Mouse (Mus musculus) spleen, postnatal 4 days (tissue): ENCODE measurements around the gene Olfr849.

Experiments
- DNase-seq, 2 experiments: peaks; one replicate each; pipeline ENCODE4 v3.0.0; 2022; ENCODE audit warnings: low spot score in 2 of 2

Gene Olfr849

DNA sequence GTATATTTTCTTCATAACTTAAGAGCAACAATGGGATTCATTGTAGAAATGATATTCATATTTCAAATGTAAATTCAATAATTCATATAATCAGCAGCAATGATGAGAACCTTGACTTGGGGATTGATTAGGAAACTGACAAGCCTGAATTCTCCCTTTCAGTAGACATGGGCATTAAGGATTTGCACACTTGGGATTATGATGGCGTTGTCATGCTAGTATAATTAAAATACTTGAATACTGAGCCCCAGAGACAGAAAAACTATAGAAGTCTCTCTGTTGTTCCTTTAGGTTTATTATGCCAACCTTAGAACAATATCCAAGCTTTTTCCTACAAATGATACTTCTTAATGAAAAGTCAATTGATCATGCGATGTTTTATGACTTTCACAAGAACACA lies at the start of gene Olfr849:
Gene Olfr849 (plus strand): TSS at position 301 of the 400 bp plus-strand sequence.
- no peak for DNase-seq

DNA sequence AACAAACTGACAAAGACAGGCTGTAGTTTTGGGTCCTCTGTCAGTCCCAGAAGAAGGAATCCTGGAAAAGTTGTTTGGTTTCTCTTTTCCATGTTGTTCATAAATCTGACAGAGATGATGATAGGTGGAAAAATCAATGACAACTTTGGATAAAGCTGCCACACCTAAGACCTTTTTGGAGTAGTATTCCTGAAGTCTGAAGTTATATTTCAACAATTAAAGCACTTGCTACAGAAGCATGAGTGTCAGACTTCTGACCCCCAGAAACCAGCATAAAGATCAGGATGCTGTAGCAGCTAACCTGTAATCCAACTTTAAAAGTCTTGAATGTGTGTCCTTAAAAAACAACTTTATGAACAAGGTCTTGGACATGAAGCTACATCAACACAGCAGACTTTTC lies 38.1 kb downstream of the Olfr849 start, which contains the start of gene Olfr850:
Gene Olfr850 (minus strand): TSS at position 101 of the 400 bp plus-strand sequence.
- no peak for DNase-seq

DNA sequence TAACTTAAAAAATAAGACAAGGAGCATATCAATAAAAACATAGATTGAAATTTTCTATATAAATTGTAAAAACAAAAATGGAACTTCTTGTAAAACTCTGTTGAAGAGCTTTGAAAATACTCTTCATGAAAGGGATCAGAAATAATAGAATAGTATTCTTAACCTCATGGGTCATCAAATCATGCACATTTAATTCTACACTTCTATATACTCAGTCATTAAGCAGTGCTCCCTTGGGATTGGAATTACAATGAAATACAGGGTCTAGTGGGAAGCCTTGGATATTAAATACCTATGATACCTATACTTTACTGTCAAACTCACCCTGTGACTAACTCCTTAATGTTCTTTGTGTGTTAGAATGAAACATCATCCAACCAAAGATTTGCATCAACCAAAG lies 52.9 kb downstream of the Olfr849 start, which contains the start of gene Olfr851:
Gene Olfr851 (plus strand): TSS at position 301 of the 400 bp plus-strand sequence.
- DNase-seq, result no peak
